Mouse (Mus musculus): ENCODE measurements around the gene 9130019O22Rik. TPM values are rescaled to one million over a fixed set of nuclear protein-coding genes. Genes with fewer than 3 reads are reported as not detected.
"Not testable (repeated sequence)": the region's sequence is repeated elsewhere in the genome, so short reads cannot be mapped to it uniquely, and the experiment has no call there.

The 9130019O22Rik gene
- polyA plus RNA-seq, 1 experiment, result 0.32 TPM

GRCm38 (mm10) chr7:127422247-127422646, 35.3 kb upstream of the 9130019O22Rik start:
- H3K79me3 ChIP-seq (ENCODE audit: low read depth), result no peaks in the 10 kb centered on the region
- H3K27me3 ChIP-seq (ENCODE audit: control insufficient read depth, insufficient read depth, insufficient read length), result no peaks in the 10 kb centered on the region
- peak overlapping the region; percentile 57 for H3K4me3 ChIP-seq (ENCODE audit: insufficient read depth, poor library complexity, severe bottlenecking)
- H3ac ChIP-seq (ENCODE audit: control insufficient read depth, insufficient read length, low read depth), result peak overlapping the region; percentile 55
- TF ChIP-seq CTCF (IDR thresholded peaks at IDR 0.05; ENCODE audit: control insufficient read depth, insufficient read depth, insufficient read length), result no peak
- TF ChIP-seq CEBPB (IDR thresholded peaks at IDR 0.05; ENCODE audit: low read depth), result peak; percentile 4
- H3K36me3 ChIP-seq (ENCODE audit: control insufficient read depth, insufficient read depth), result no peaks in the 10 kb centered on the region
- H3K79me2 ChIP-seq (ENCODE audit: control insufficient read depth, insufficient read depth), result no peaks in the 10 kb centered on the region

GRCm38 (mm10) chr7:127421388-127422191, 34.6 kb upstream of the 9130019O22Rik start, which contains the start of gene Zfp688:
TSS of gene Zfp688 (minus strand) at chr7:127422068.
- Histone ChIP-seq H3K79me3 (ENCODE audit: low read depth) (no peaks in the 10 kb centered on the region), H3ac (ENCODE audit: control insufficient read depth, insufficient read length, low read depth) (peak within 1 kb of the TSS; percentile 81), H3K79me2 (ENCODE audit: control insufficient read depth, insufficient read depth) (no peaks in the 10 kb centered on the region), H3K27me3 (ENCODE audit: control insufficient read depth, insufficient read depth, insufficient read length) (no peaks in the 10 kb centered on the region), H3K4me3 (ENCODE audit: insufficient read depth, poor library complexity, severe bottlenecking) (peak within 1 kb of the TSS; percentile 57), H3K36me3 (ENCODE audit: control insufficient read depth, insufficient read depth) (no peaks in the 10 kb centered on the region)
- peak; percentile 14 for TF ChIP-seq CTCF (IDR thresholded peaks at IDR 0.05; ENCODE audit: control insufficient read depth, insufficient read depth, insufficient read length)
- no peak for TF ChIP-seq CEBPB (IDR thresholded peaks at IDR 0.05; ENCODE audit: low read depth)

DNA sequence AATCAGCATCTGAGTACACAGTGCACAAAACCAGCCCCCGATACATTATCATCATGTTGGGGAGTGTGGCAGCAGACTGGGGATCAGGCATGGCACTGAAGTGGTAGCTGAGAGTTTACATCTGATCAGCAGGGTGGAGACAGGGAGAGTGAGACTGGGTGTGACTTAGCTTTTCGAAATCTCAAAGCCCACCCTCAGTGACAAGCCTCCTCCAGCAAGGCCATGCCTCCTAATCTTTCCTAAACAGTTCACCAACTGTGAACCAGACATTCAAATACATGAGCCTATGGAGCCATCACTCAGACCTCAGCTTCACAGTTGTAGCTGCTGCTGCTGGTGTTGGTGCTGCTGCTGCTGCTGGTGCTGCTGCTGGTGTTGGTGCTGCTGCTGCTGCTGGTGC, 24.5 kb upstream of the 9130019O22Rik start:
- no peaks in the 10 kb centered on the region for H3K36me3 ChIP-seq (ENCODE audit: control insufficient read depth, insufficient read depth)
- no peaks in the 10 kb centered on the region for H3K27me3 ChIP-seq (ENCODE audit: control insufficient read depth, insufficient read depth, insufficient read length)
- H3K79me3 ChIP-seq (ENCODE audit: low read depth), result no peaks in the 10 kb centered on the region
- no peak overlapping the region for H3ac ChIP-seq (ENCODE audit: control insufficient read depth, insufficient read length, low read depth)
- TF ChIP-seq CEBPB (IDR thresholded peaks at IDR 0.05; ENCODE audit: low read depth) (no peak), MAX (IDR thresholded peaks at IDR 0.05) (no peak), CTCF (IDR thresholded peaks at IDR 0.05; ENCODE audit: control insufficient read depth, insufficient read depth, insufficient read length) (no peak), FOSL1 (IDR thresholded peaks at IDR 0.05; ENCODE audit: insufficient read depth, low read length, poor library complexity, severe bottlenecking) (no peak), USF1 (IDR thresholded peaks at IDR 0.05; ENCODE audit: low read depth) (no peak), MYOD1 (IDR thresholded peaks at IDR 0.05; ENCODE audit: control insufficient read depth, insufficient read length, low read depth) (no peak), MYOG (IDR thresholded peaks at IDR 0.05; ENCODE audit: control insufficient read depth, extremely low read depth, insufficient read length) (no peak)
- no peak overlapping the region for H3K4me3 ChIP-seq (ENCODE audit: insufficient read depth, poor library complexity, severe bottlenecking)
- H3K79me2 ChIP-seq (ENCODE audit: control insufficient read depth, insufficient read depth), result no peaks in the 10 kb centered on the region

- H3K27me3 ChIP-seq (ENCODE audit: control insufficient read depth, insufficient read depth, insufficient read length); H3K79me3 ChIP-seq (ENCODE audit: low read depth); H3K36me3 ChIP-seq (ENCODE audit: control insufficient read depth, insufficient read depth); H3K79me2 ChIP-seq (ENCODE audit: control insufficient read depth, insufficient read depth): not testable (repeated sequence)
- H3K4me3 ChIP-seq (ENCODE audit: insufficient read depth, poor library complexity, severe bottlenecking), result peak within 1 kb of the TSS; percentile 18
- peak within 1 kb of the TSS; percentile 59 for H3ac ChIP-seq (ENCODE audit: control insufficient read depth, insufficient read length, low read depth)
- peak; percentile 42 for TF ChIP-seq MAX (IDR thresholded peaks at IDR 0.05)
- peak; percentile 31 for TF ChIP-seq CTCF (IDR thresholded peaks at IDR 0.05; ENCODE audit: control insufficient read depth, insufficient read depth, insufficient read length)
- TF ChIP-seq USF1 (IDR thresholded peaks at IDR 0.05; ENCODE audit: low read depth), result peak; percentile 68
Measured at GRCm38 (mm10) chr7:127406002-127406987, 19.3 kb upstream of the 9130019O22Rik start, which contains the start of gene Zfp764. TSS of gene Zfp764 (minus strand) at chr7:127406822.

- H3K27me3 ChIP-seq (ENCODE audit: control insufficient read depth, insufficient read depth, insufficient read length); H3K79me2 ChIP-seq (ENCODE audit: control insufficient read depth, insufficient read depth); H3ac ChIP-seq (ENCODE audit: control insufficient read depth, insufficient read length, low read depth); H3K79me3 ChIP-seq (ENCODE audit: low read depth); H3K4me3 ChIP-seq (ENCODE audit: insufficient read depth, poor library complexity, severe bottlenecking); H3K36me3 ChIP-seq (ENCODE audit: control insufficient read depth, insufficient read depth): not testable (repeated sequence)
Measured at GRCm38 (mm10) chr7:127404101-127404500, 17.1 kb upstream of the 9130019O22Rik start.

DNA sequence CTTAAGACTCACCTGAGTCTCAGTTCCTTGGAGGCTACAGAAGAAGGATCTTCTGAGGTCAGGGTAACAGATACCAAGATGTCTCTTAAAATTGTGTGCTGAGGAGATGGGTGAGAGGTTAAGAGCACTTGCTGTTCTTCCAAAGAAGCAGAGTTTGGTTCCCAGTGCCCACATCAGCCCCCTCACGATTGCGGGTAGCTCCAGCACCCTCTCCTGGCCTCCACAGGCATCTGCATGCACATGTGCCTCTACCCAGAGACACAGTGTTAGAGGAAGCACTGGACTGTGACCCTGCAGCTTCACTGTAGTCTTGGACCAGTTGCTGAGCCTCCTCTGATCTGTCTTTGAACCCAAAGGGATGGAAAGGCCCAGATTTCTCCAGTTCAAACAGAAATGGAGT, 16.0 kb upstream of the 9130019O22Rik start:
- H3K4me3 ChIP-seq (ENCODE audit: insufficient read depth, poor library complexity, severe bottlenecking), result no peak overlapping the region
- TF ChIP-seq MYOG (IDR thresholded peaks at IDR 0.05; ENCODE audit: control insufficient read depth, extremely low read depth, insufficient read length), result no peak
- TF ChIP-seq MAX (IDR thresholded peaks at IDR 0.05), result no peak
- no peak for TF ChIP-seq MYOD1 (IDR thresholded peaks at IDR 0.05; ENCODE audit: control insufficient read depth, insufficient read length, low read depth)
- TF ChIP-seq CTCF (IDR thresholded peaks at IDR 0.05; ENCODE audit: control insufficient read depth, insufficient read depth, insufficient read length), result no peak
- no peak for TF ChIP-seq USF1 (IDR thresholded peaks at IDR 0.05; ENCODE audit: low read depth)
- no peak for TF ChIP-seq FOSL1 (IDR thresholded peaks at IDR 0.05; ENCODE audit: insufficient read depth, low read length, poor library complexity, severe bottlenecking)
- TF ChIP-seq CEBPB (IDR thresholded peaks at IDR 0.05; ENCODE audit: low read depth), result no peak
- no peaks in the 10 kb centered on the region for H3K79me2 ChIP-seq (ENCODE audit: control insufficient read depth, insufficient read depth)
- no peaks in the 10 kb centered on the region for H3K27me3 ChIP-seq (ENCODE audit: control insufficient read depth, insufficient read depth, insufficient read length)
- H3K36me3 ChIP-seq (ENCODE audit: control insufficient read depth, insufficient read depth), result no peaks in the 10 kb centered on the region
- no peaks in the 10 kb centered on the region for H3K79me3 ChIP-seq (ENCODE audit: low read depth)
- no peak overlapping the region for H3ac ChIP-seq (ENCODE audit: control insufficient read depth, insufficient read length, low read depth)
